8 mouse cellular contexts compared by ENCODE assay signal in the genomic region with DNA sequence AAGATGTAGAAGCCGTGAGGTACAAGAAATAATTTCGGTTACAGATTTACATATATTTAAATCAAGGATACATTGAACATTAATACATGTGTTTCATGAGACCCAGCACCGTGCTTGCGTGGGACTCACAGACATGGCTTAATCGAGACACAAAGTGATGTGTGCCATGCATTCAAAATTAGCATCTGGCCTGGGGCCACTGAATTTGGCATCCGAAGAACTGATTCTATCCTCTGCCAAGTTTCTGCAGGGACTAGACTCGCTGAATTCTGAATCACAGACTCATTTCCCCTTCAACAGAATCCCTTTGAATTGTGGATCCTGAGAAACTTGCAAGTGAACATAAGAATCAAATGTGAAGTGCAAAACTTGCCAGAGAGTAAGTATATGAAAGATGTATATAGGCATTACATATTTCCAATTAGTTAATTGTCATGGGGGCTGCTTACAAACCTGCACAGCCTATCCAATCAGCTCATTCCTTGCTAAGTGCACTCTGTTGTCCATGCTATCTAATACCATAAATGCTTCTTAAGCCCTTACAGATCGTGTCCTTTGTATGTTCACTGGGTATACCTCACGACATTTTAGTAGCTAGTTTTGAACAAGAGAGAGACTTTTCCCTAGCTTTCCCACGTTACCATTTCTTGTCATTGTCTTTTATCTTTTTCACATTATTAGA.
DNase-seq lines count a peak whose midpoint lies in the region; ATAC-seq lines count a peak whose summit lies in the region.

No protein-coding gene starts in this region.

- 0 out of 2 replicates have a peak, but pooled peaks cover 2% of the 10 kb centered on the region for H3K4me1 ChIP-seq in hindbrain, embryonic 13.5 days (replicated peaks)
- no peaks in the 10 kb centered on the region for H3K4me1 ChIP-seq in hindbrain, embryonic 10.5 days (replicated peaks)

- no peak overlapping the region for H3K9ac ChIP-seq in hindbrain, embryonic 13.5 days

- ATAC-seq in hindbrain, embryonic 13.5 days (ENCODE audit: low FRiP score), result peak; percentile 82

- WGBS in hindbrain, embryonic 13.5 days, result 59% methylated on average over 10 of the region's 10 CpGs
- WGBS in hindbrain, embryonic 10.5 days, result 87% methylated on average over 10 of the region's 10 CpGs

- DNase-seq in hindbrain, embryonic 10.5 days (ENCODE audit: low spot score), result no peak
- DNase-seq in frontal cortex, postnatal 25 days (ENCODE audit: low spot score in 2 of 2), result peak; percentile 28 to 47
- peak; percentile 28 to 55 for DNase-seq in left cerebral cortex, adult 8-10 months (ENCODE audit: low spot score in 2 of 2)
- DNase-seq in right cerebral cortex, postnatal 4 days, result peak; percentile 63
- DNase-seq in heart, adult 11 months, result no peak
- DNase-seq in lung, postnatal 25 days (ENCODE audit: low spot score), result no peak
- no peak for DNase-seq in thymus, postnatal 10 days (ENCODE audit: low spot score in 2 of 2)

- no peaks in the 10 kb centered on the region for H3K36me3 ChIP-seq in hindbrain, embryonic 13.5 days
- no peaks in the 10 kb centered on the region for H3K36me3 ChIP-seq in hindbrain, embryonic 10.5 days

- H3K27me3 ChIP-seq in hindbrain, embryonic 13.5 days, result no peaks in the 10 kb centered on the region
- H3K27me3 ChIP-seq in hindbrain, embryonic 10.5 days (ENCODE audit: insufficient read depth, poor library complexity, severe bottlenecking), result no peaks in the 10 kb centered on the region

- no peak overlapping the region for H3K4me2 ChIP-seq in hindbrain, embryonic 13.5 days

- no peak overlapping the region for H3K27ac ChIP-seq in hindbrain, embryonic 13.5 days
- H3K27ac ChIP-seq in hindbrain, embryonic 10.5 days, result no peak overlapping the region

- no peak overlapping the region for H3K4me3 ChIP-seq in hindbrain, embryonic 13.5 days
- no peak overlapping the region for H3K4me3 ChIP-seq in hindbrain, embryonic 10.5 days

- H3K9me3 ChIP-seq in hindbrain, embryonic 13.5 days, result no peaks in the 10 kb centered on the region
- no peaks in the 10 kb centered on the region for H3K9me3 ChIP-seq in hindbrain, embryonic 10.5 days

Comparison
In these comparisons a context has a peak if more than half of its experiments do, and no peak if none do; other contexts are left out.
1. DNase-seq: peak in frontal cortex, postnatal 25 days (2 of 2), left cerebral cortex, adult 8-10 months (2 of 2) and right cerebral cortex, postnatal 4 days (single experiment); none in hindbrain, embryonic 10.5 days (single experiment), heart, adult 11 months (single experiment), lung, postnatal 25 days (single experiment) and thymus, postnatal 10 days (0 of 2).